Mouse (Mus musculus): ENCODE data around the gene Fam32a. TPM values are rescaled to one million over a fixed set of nuclear protein-coding genes. Genes with fewer than 3 reads are reported as not detected.

Gene Fam32a
- total and polyA plus RNA-seq, 3 experiments: 33.1 to 43.0 (median 34.6) TPM

DNA sequence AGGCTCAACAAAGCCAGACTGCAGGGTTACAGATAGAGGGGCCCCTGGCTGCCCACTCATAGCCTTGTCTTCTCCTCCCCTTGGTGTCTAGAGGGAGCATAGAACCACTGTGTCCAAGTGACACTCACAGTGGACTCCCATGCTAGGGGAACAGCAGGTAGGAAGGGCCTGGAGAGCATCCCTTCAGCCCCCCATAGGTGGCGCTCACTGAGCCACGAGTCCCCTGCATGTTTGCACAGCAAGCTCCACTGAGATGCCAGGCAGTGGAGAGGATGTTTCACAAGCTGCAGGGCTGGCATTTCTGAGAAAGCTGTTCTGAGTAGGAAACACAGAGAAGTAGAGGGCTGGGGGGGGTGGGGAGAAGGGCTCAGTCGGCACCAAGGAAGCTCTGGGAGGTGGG lies 52.8 kb downstream of the Fam32a start (continued):
- TF ChIP-seq JUND (conservative IDR thresholded peaks at IDR 0.05; ENCODE audit: low read depth, low read length) (no peak), TCF12 (IDR thresholded peaks at IDR 0.05; ENCODE audit: low read depth, low read length) (no peak), IRF4 (IDR thresholded peaks at IDR 0.05; ENCODE audit: low read depth, low read length) (no peak), RCOR1 (conservative IDR thresholded peaks at IDR 0.05; ENCODE audit: low read depth, low read length) (no peak), TBP (conservative IDR thresholded peaks at IDR 0.05; ENCODE audit: low read depth, low read length) (no peak), MEF2A (IDR thresholded peaks at IDR 0.05; ENCODE audit: borderline replicate concordance, low read depth, low read length) (no peak), ZC3H11A (IDR thresholded peaks at IDR 0.05; ENCODE audit: low read depth, low read length) (no peak), CHD1 (IDR thresholded peaks at IDR 0.05; ENCODE audit: low read depth, low read length) (no peak), ZNF384 (IDR thresholded peaks at IDR 0.05; ENCODE audit: low read depth, low read length) (no peak), KAT2A (IDR thresholded peaks at IDR 0.05; ENCODE audit: insufficient replicate concordance, low read length) (no peak), MXI1 (IDR thresholded peaks at IDR 0.05; ENCODE audit: low read depth, low read length) (no peak)

GRCm38 (mm10) chr8:72273111-72273770 lies 53.7 kb downstream of the Fam32a start:
- H3K79me2 ChIP-seq (replicated peaks; ENCODE audit: control insufficient read depth, extremely low read depth, insufficient read depth, poor library complexity, severe bottlenecking): no peaks in the 10 kb centered on the region
- peaks cover 2% of the 10 kb centered on the region for H3K9me3 ChIP-seq (replicated peaks; ENCODE audit: low read length)
- TF ChIP-seq ZMIZ1 (IDR thresholded peaks at IDR 0.05; ENCODE audit: low read depth, low read length): no peak
- peak; percentile 79 for TF ChIP-seq CHD2 (IDR thresholded peaks at IDR 0.05; ENCODE audit: low read length)
- no peak for TF ChIP-seq KAT2A (IDR thresholded peaks at IDR 0.05; ENCODE audit: insufficient replicate concordance, low read length)
- TF ChIP-seq PAX5 (IDR thresholded peaks at IDR 0.05; ENCODE audit: low read length): no peak
- TF ChIP-seq E2F4 (IDR thresholded peaks at IDR 0.05; ENCODE audit: insufficient replicate concordance, low read depth, low read length): no peak
- no peak for TF ChIP-seq NRF1 (IDR thresholded peaks at IDR 0.05; ENCODE audit: low read depth, low read length)
- no peak for TF ChIP-seq SIN3A (IDR thresholded peaks at IDR 0.05; ENCODE audit: low read length)
- no peak for TF ChIP-seq NELFE (IDR thresholded peaks at IDR 0.05; ENCODE audit: low read depth, low read length)
- TF ChIP-seq MAX (IDR thresholded peaks at IDR 0.05; ENCODE audit: low read length): no peak
- no peak for TF ChIP-seq MAFK (IDR thresholded peaks at IDR 0.05; ENCODE audit: insufficient replicate concordance, low read length)
- TF ChIP-seq HCFC1 (IDR thresholded peaks at IDR 0.05; ENCODE audit: low read depth, low read length): no peak
- peak; percentile 14 to 18; a peak in 1 of 4 replicates for TF ChIP-seq CTCF (conservative IDR thresholded peaks at IDR 0.05 in 1 of 2, IDR thresholded peaks at IDR 0.05 in 1 of 2; ENCODE audit: low read depth in 2 of 2, low read length in 2 of 2)
- H3K9ac ChIP-seq (ENCODE audit: insufficient read depth, low read depth): no peak overlapping the region
- no peaks in the 10 kb centered on the region for H3K27me3 ChIP-seq (replicated peaks)
- in situ Hi-C loops (cut with MboI; ENCODE audit: low pct_ligation_motif_present, low pct_unique_long_range_greater_than_20kb, low sequenced_read_pairs): no loop called here
- peak overlapping the region; percentile 57 for H3K4me2 ChIP-seq (ENCODE audit: insufficient read depth, low read depth, poor library complexity, severe bottlenecking)
- dilution Hi-C loops (cut with MboI; ENCODE audit: extremely low pct_ligation_motif_present, extremely low pct_unique_long_range_greater_than_20kb, low sequenced_read_pairs): no loop called here
- DNase-seq (ENCODE audit: extremely low read depth): peak; percentile 57
- H3K4me3 ChIP-seq (replicated peaks in 1 of 3; ENCODE audit: low read depth in 2 of 3, low read length in 2 of 3, poor library complexity in 1 of 3): no peak overlapping the region
- peaks cover 21 to 87% of the 10 kb centered on the region in 2 experiments for H3K4me1 ChIP-seq (ENCODE audit: control insufficient read depth in 1 of 2, insufficient read depth in 2 of 2)
- H3K27ac ChIP-seq (ENCODE audit: insufficient read depth, low read depth): no peak overlapping the region
- no peaks in the 10 kb centered on the region for H3K36me3 ChIP-seq (replicated peaks in 1 of 2; ENCODE audit: control insufficient read depth in 1 of 2, insufficient read depth in 1 of 2, low read length in 1 of 2)

Data from CH12.LX (cell line).